Mouse (Mus musculus): Measurements from ENCODE around the gene Adam26a. TPM values are rescaled to one million over a fixed set of nuclear protein-coding genes. Genes with fewer than 3 reads are reported as not detected.

Adam26a gene
- polyA plus RNA-seq (2017; shearing (Covaris generic)) = not detected

DNA sequence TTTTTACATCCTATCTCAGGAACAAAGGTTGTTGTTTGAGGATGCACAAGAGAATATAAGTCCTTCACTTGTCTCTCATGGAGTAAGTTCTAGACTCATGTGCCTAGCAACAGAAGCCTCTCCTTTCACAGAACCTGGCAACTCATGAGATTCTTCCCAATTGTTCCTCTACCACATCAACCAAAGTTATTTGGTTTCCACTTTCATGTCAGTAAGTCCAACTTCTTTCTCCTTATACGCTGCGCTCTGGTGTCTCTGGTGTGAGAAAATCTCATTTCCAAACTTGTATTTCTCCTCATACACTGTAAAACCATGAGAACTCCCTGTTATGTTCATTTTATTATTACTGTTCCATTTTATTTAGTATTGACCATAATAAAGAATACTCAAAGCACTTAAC is at the start of gene Adam26a:
Gene Adam26a (minus strand): TSS at position 101 of the 400 bp plus-strand sequence.

DNA sequence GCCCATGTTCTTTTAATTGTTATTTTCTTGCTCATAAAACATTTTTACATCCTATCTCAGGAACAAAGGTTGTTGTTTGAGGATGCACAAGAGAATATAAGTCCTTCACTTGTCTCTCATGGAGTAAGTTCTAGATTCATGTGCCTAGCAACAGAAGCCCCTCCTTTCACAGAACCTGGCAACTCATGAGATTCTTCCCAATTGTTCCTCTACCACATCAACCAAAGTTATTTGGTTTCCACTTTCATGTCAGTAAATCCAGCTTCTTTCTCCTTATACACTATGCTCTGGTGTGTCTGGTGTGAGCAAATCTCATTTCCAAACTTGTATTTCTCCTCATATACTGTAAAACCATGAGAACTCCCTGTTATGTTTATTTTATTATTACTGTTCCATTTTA is 48.5 kb downstream of the Adam26a start, which contains the start of gene Adam26b:
Gene Adam26b (minus strand): TSS at position 101 of the 400 bp plus-strand sequence.

Other genes starting within 250 kb of the Adam26a start
- gene Adam26b, start 48.6 kb downstream of the Adam26a start, polyA plus RNA-seq (2017; shearing (Covaris generic)) = not detected
- not detected for gene Gm5346, start 50.6 kb upstream of the Adam26a start, polyA plus RNA-seq (2017; shearing (Covaris generic))
- gene Adam34, start 133.3 kb upstream of the Adam26a start, polyA plus RNA-seq (2017; shearing (Covaris generic)) = 0.24 TPM